Comparison of ENCODE assay signal across 8 mouse cellular contexts in genomic region chr10:126986541-126986961, GRCm38 (mm10). TPM values are rescaled to one million over a fixed set of nuclear protein-coding genes. Genes with fewer than 3 reads are reported as not detected.
DNase-seq lines count a peak whose midpoint lies in the region; ATAC-seq and TF ChIP-seq lines count a peak whose summit lies in the region.

No protein-coding gene starts in this region.

- peak; percentile 56 to 57 for ATAC-seq in hematopoietic stem cell, adult 5-6 weeks (replicated peaks in 1 of 2; ENCODE audit: insufficient read depth in 1 of 2, low FRiP score in 2 of 2, low TSS enrichment in 1 of 2, low read depth in 1 of 2, poor library complexity in 2 of 2, severe bottlenecking in 2 of 2)
- peak; percentile 75 for ATAC-seq in lung, postnatal 0 days

- H3K9me3 ChIP-seq in lung, postnatal 0 days (ENCODE audit: low read length), result no peaks in the 10 kb centered on the region

- no peak for TF ChIP-seq CTCF in lung, postnatal 0 days (IDR thresholded peaks at IDR 0.05)

- DNase-seq in ES-CJ7 (ENCODE audit: low read depth, low spot score), result peak; percentile 51
- DNase-seq in frontal cortex, postnatal 10 days (ENCODE audit: low spot score in 2 of 2), result peak; percentile 73 to 77
- DNase-seq in layer of hippocampus, postnatal 14 days (ENCODE audit: low spot score in 2 of 2), result peak; percentile 71 to 76
- peak; percentile 91 for DNase-seq in lung, postnatal 0 days (ENCODE audit: low spot score)
- peak; percentile 59 to 69 for DNase-seq in right cerebral cortex, adult 2 months (ENCODE audit: low spot score in 2 of 2)
- DNase-seq in thymus, adult 18-20 months, result no peak

- WGBS in lung, postnatal 0 days, result 11% methylated on average over 4 of the region's 4 CpGs

- H3K36me3 ChIP-seq in lung, postnatal 0 days (ENCODE audit: insufficient read depth, low read length), result no peaks in the 10 kb centered on the region

- H3K4me3 ChIP-seq in brown adipose tissue, adult 24 weeks (ENCODE audit: insufficient read depth, low read depth, low read length), result peak overlapping the region; percentile 32
- H3K4me3 ChIP-seq in lung, postnatal 0 days (ENCODE audit: low read depth, low read length), result no peak overlapping the region

- H3K27ac ChIP-seq in brown adipose tissue, adult 24 weeks (replicated peaks; ENCODE audit: low read depth, low read length), result peak overlapping the region; percentile 84
- peak overlapping the region; percentile 82 for H3K27ac ChIP-seq in lung, postnatal 0 days (ENCODE audit: low read length)

- H3K27me3 ChIP-seq in lung, postnatal 0 days (replicated peaks; ENCODE audit: insufficient read depth, low read length), result no peaks in the 10 kb centered on the region

- H3K9ac ChIP-seq in lung, postnatal 0 days (replicated peaks; ENCODE audit: low read depth), result no peak overlapping the region

- TF ChIP-seq EP300 in lung, postnatal 0 days (IDR thresholded peaks at IDR 0.05), result no peak

- peaks cover 73% of the 10 kb centered on the region for H3K4me1 ChIP-seq in brown adipose tissue, adult 24 weeks (ENCODE audit: control insufficient read depth, insufficient read depth, insufficient read length, low read length)
- H3K4me1 ChIP-seq in lung, postnatal 0 days (ENCODE audit: insufficient read depth, low read depth, low read length), result peaks cover 76% of the 10 kb centered on the region

- H3K4me2 ChIP-seq in lung, postnatal 0 days (replicated peaks; ENCODE audit: low read depth, low read length), result peak overlapping the region; percentile 23

RNA-seq across cellular contexts. Expression of gene Ctdsp2, which starts 8.0 kb away (rescaled TPM):
- 42.7 and 48.6 TPM in 2 replicates for polyA plus RNA-seq in brown adipose tissue, adult 24 weeks (2012; ENCODE audit: insufficient read depth, insufficient read length, missing spikeins)
- total RNA-seq in hematopoietic stem cell, adult 5-6 weeks (2017), result 41.1 and 46.3 TPM in 2 replicates
- 10 to 100 TPM; 90.7 to 93.6 TPM for total RNA-seq in layer of hippocampus, postnatal 14 days (2021)
- polyA plus RNA-seq in lung, postnatal 0 days (2015; fragmentation: Nextera tagmentation; extraction: Ambion mirVana), result 63.9 and 67.9 TPM in 2 replicates

RNA-seq across cellular contexts. Expression of gene Avil, which starts 14.0 kb away (rescaled TPM):
- not detected in 2 replicates for polyA plus RNA-seq in brown adipose tissue, adult 24 weeks (2012; ENCODE audit: insufficient read depth, insufficient read length, missing spikeins)
- 0.30 TPM in 1 of 2 replicates, not detected in the other for total RNA-seq in hematopoietic stem cell, adult 5-6 weeks (2017)
- under 1 TPM; 0.48 to 0.62 TPM for total RNA-seq in layer of hippocampus, postnatal 14 days (2021)
- 0.13 and 0.15 TPM in 2 replicates for polyA plus RNA-seq in lung, postnatal 0 days (2015; fragmentation: Nextera tagmentation; extraction: Ambion mirVana)

RNA-seq across cellular contexts. Expression of gene Tsfm, which starts 44.1 kb away (rescaled TPM):
- 67.3 and 73.2 TPM in 2 replicates for polyA plus RNA-seq in brown adipose tissue, adult 24 weeks (2012; ENCODE audit: insufficient read depth, insufficient read length, missing spikeins)
- total RNA-seq in hematopoietic stem cell, adult 5-6 weeks (2017), result 23.6 and 35.5 TPM in 2 replicates
- total RNA-seq in layer of hippocampus, postnatal 14 days (2021), result 10 to 100 TPM; 27.4 to 31.9 TPM
- polyA plus RNA-seq in lung, postnatal 0 days (2015; fragmentation: Nextera tagmentation; extraction: Ambion mirVana), result 39.1 and 42.3 TPM in 2 replicates

RNA-seq across cellular contexts. Expression of gene Mettl1, which starts 54.7 kb away (rescaled TPM):
- 6.0 and 10.4 TPM in 2 replicates for polyA plus RNA-seq in brown adipose tissue, adult 24 weeks (2012; ENCODE audit: insufficient read depth, insufficient read length, missing spikeins)
- total RNA-seq in hematopoietic stem cell, adult 5-6 weeks (2017), result 16.5 and 19.4 TPM in 2 replicates
- 10 to 100 TPM; 10.2 to 10.9 TPM for total RNA-seq in layer of hippocampus, postnatal 14 days (2021)
- polyA plus RNA-seq in lung, postnatal 0 days (2015; fragmentation: Nextera tagmentation; extraction: Ambion mirVana), result 12.9 and 13.6 TPM in 2 replicates

RNA-seq across cellular contexts. Expression of gene Eef1akmt3, which starts 54.8 kb away (rescaled TPM):
- not detected in 2 replicates for polyA plus RNA-seq in brown adipose tissue, adult 24 weeks (2012; ENCODE audit: insufficient read depth, insufficient read length, missing spikeins)
- total RNA-seq in hematopoietic stem cell, adult 5-6 weeks (2017), result not detected in 2 replicates
- under 1 TPM; 0.36 to 0.41 TPM for total RNA-seq in layer of hippocampus, postnatal 14 days (2021)
- 0.27 and 0.30 TPM in 2 replicates for polyA plus RNA-seq in lung, postnatal 0 days (2015; fragmentation: Nextera tagmentation; extraction: Ambion mirVana)

Comparison
In these comparisons a context has a peak if more than half of its experiments do, and no peak if none do; other contexts are left out.
1. DNase-seq: peak in ES-CJ7 (single experiment), frontal cortex, postnatal 10 days (2 of 2), layer of hippocampus, postnatal 14 days (2 of 2), lung, postnatal 0 days (single experiment) and right cerebral cortex, adult 2 months (2 of 2); none in thymus, adult 18-20 months (0 of 2).